Mouse (Mus musculus) myocyte (in vitro differentiated cells): ENCODE measurements at regions not wholly inside any gene's neighbourhood (a gene's known extent, or its start where the extent isn't known, plus 50 kb on each side); places are given as distances from the start of the nearest gene placed in this dataset.

Experiments
- POLR2AphosphoS2 ChIP-seq: IDR thresholded peaks from one replicate; pipeline ENCODE4 v1.6.1; 2011; ENCODE audit warnings: low read depth, control low read depth; ENCODE audit not compliant: insufficient read length
- USF1 ChIP-seq: IDR thresholded peaks from one replicate; pipeline ENCODE4 v1.6.1; 2011; ENCODE audit warnings: low read depth, mild to moderate bottlenecking, control low read depth, moderate library complexity

GRCm38 (mm10) chr10:14231464-14231863 is 265.6 kb downstream of the Hivep2 start:
- TF ChIP-seq POLR2AphosphoS2 (no peak), USF1 (no peak)
